In the genomic region with DNA sequence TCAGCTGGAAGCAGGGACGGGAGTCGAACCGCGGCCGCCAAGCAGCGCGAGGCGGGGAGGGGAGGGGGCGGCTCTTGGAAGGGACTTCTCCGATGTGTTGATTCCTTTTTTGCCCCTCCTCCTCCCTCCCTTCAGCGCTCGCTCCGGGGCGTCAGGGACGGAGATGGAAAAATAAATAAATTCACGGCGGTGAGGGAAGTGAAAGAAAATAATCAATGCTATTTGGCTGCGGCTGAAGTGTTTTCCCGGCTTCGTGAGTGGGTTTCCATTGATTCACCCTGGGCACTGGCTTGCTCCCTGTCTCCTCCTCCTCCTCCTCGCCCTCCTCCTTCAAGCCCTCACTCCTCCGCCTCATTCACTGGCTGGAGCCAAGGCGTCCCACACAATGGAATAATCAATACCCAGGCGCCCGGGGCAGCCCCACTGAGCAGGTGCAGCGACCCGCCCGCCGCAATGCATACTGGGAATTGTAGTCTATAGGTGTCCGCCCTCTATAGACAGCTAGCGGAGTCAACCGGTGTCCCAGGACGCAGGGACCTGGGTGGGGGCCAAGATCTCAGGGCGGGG, we compare ENCODE assay signal across 8 mouse cellular contexts. TPM values are rescaled to one million over a fixed set of nuclear protein-coding genes. Genes with fewer than 3 reads are reported as not detected.
DNase-seq lines count a peak whose midpoint lies in the region; ATAC-seq and TF ChIP-seq lines count a peak whose summit lies in the region.

A gene (minus strand): TSS at position 314 of the 567 bp plus-strand sequence.

- H3K27me3 ChIP-seq in E14TG2a.4 (ENCODE audit: insufficient read depth, low read length): no peaks in the 10 kb centered on the region
- H3K27me3 ChIP-seq in forebrain, embryonic 13.5 days: no peaks in the 10 kb centered on the region
- no peaks in the 10 kb centered on the region for H3K27me3 ChIP-seq in neural tube, embryonic 15.5 days (replicated peaks)

- intact Hi-C loops in heart, postnatal 14 days (cut with DNase I): loop anchor here (5.0 to 10.0 kb wide), 2 partner anchors 227 to 840 kb away; a partner anchor contains a TSS

- peak within 1 kb of the TSS; percentile 97 for H3K9ac ChIP-seq in forebrain, embryonic 13.5 days
- H3K9ac ChIP-seq in neural tube, embryonic 15.5 days (replicated peaks): peak within 1 kb of the TSS; percentile 89

- WGBS in forebrain, embryonic 13.5 days: under 1% methylated on average over 33 of the region's 34 CpGs
- WGBS in neural tube, embryonic 15.5 days: under 1% methylated on average over 34 of the region's 34 CpGs

- peak within 1 kb of the TSS; percentile 84 for H3K4me2 ChIP-seq in forebrain, embryonic 13.5 days
- H3K4me2 ChIP-seq in neural tube, embryonic 15.5 days: peak within 1 kb of the TSS; percentile 76

- DNase-seq in c-Kit-positive CD71-positive TER-119-positive erythroid progenitor cells, embryonic 14.5 days (ENCODE audit: low spot score): peak; percentile 89
- peak; percentile 88 for DNase-seq in heart, postnatal 14 days
- peak; percentile 96 for DNase-seq in layer of hippocampus, adult 11-12 months (ENCODE audit: low spot score)
- peak; percentile 94 to 96 for DNase-seq in lung, adult 18-20 months
- DNase-seq in testis, postnatal 14 days (ENCODE audit: low spot score): peak; percentile 94

- H3K9me3 ChIP-seq in E14TG2a.4 (ENCODE audit: low read length): no peaks in the 10 kb centered on the region
- H3K9me3 ChIP-seq in forebrain, embryonic 13.5 days (replicated peaks): no peaks in the 10 kb centered on the region
- H3K9me3 ChIP-seq in neural tube, embryonic 15.5 days (replicated peaks): no peaks in the 10 kb centered on the region

- no peak for TF ChIP-seq CTCF in E14TG2a.4 (conservative IDR thresholded peaks at IDR 0.05; ENCODE audit: low read length)

- H3K4me3 ChIP-seq in E14TG2a.4 (replicated peaks; ENCODE audit: low read length): peak within 1 kb of the TSS; percentile 94
- H3K4me3 ChIP-seq in forebrain, embryonic 13.5 days: peak within 1 kb of the TSS; percentile 83
- peak within 1 kb of the TSS; percentile 72 for H3K4me3 ChIP-seq in neural tube, embryonic 15.5 days (replicated peaks)

- ATAC-seq in forebrain, embryonic 13.5 days: peak; percentile 93
- peak; percentile 91 for ATAC-seq in neural tube, embryonic 15.5 days (ENCODE audit: low FRiP score)

- peak within 1 kb of the TSS; percentile 97 for H3K27ac ChIP-seq in forebrain, embryonic 13.5 days
- H3K27ac ChIP-seq in neural tube, embryonic 15.5 days (replicated peaks): peak within 1 kb of the TSS; percentile 95

- peaks cover 16% of the 10 kb centered on the region; the same call in 1 of the 2 replicates for H3K36me3 ChIP-seq in E14TG2a.4 (ENCODE audit: insufficient read depth, low read length)
- no peaks in the 10 kb centered on the region for H3K36me3 ChIP-seq in forebrain, embryonic 13.5 days (ENCODE audit: poor library complexity, severe bottlenecking)
- no peaks in the 10 kb centered on the region for H3K36me3 ChIP-seq in neural tube, embryonic 15.5 days

- H3K4me1 ChIP-seq in E14TG2a.4 (replicated peaks; ENCODE audit: low read depth, low read length): peaks cover 87% of the 10 kb centered on the region
- peaks cover 69% of the 10 kb centered on the region for H3K4me1 ChIP-seq in forebrain, embryonic 13.5 days
- H3K4me1 ChIP-seq in neural tube, embryonic 15.5 days: peaks cover 73% of the 10 kb centered on the region

RNA-seq across cellular contexts. Expression of the gene that starts here (rescaled TPM):
- polyA plus RNA-seq in forebrain, embryonic 13.5 days (2015; fragmentation: Nextera tagmentation; extraction: Ambion mirVana): 26.7 and 28.0 TPM in 2 replicates
- 1 to 10 TPM; 2.5 to 3.3 TPM for total RNA-seq in heart, postnatal 14 days (2021)
- polyA plus RNA-seq in neural tube, embryonic 15.5 days (2015; fragmentation: Nextera tagmentation; extraction: Ambion mirVana): 20.3 and 24.5 TPM in 2 replicates

Comparison
In these comparisons a context has a peak if more than half of its experiments do, and no peak if none do; other contexts are left out.
1. Peak in every context shown above with its lines: DNase-seq, ATAC-seq, H3K4me3 ChIP-seq and H3K27ac ChIP-seq.